Mouse (Mus musculus) liver, embryonic 11.5 days (tissue): ENCODE measurements at regions not wholly inside any gene's neighbourhood (a gene's known extent, or its start where the extent isn't known, plus 50 kb on each side); places are given as distances from the start of the nearest gene placed in this dataset.
A peak's percentile ranks its signal among the peaks of the same experiment; 100 is the strongest.

Source experiments
- ATAC-seq: fragments of 200-750 bp; cut with Nextera tagmentation; replicated peaks from 2 replicates; pipeline ENCODE4 v1.8.0; 2017; ENCODE audit warnings: moderate number of reproducible peaks, mild to moderate bottlenecking, moderate TSS enrichment, moderate library complexity; ENCODE audit not compliant: low FRiP score
- DNase-seq: peaks from one replicate; pipeline ENCODE4 v3.0.0-alpha.2; 2017; ENCODE audit warnings: low spot score
- H3K27ac ChIP-seq: fragments of 300-500 bp; sonication (generic); 2 replicates; pipeline ENCODE4 v1.5.1; 2014; ENCODE audit warnings: mild to moderate bottlenecking, low read depth, low read length, control low read depth
- H3K27me3 ChIP-seq: fragments of 300-500 bp; sonication (generic); replicated peaks from 2 replicates; pipeline ENCODE4 v1.6.1; 2014; ENCODE audit warnings: low read length, mixed read lengths; ENCODE audit not compliant: control insufficient read depth, insufficient read depth
- H3K36me3 ChIP-seq: fragments of 300-500 bp; sonication (generic); 2 replicates; pipeline ENCODE4 v1.6.1; 2014; ENCODE audit warnings: mild to moderate bottlenecking, low read length, moderate library complexity, mixed read lengths; ENCODE audit not compliant: control insufficient read depth, insufficient read depth
- H3K4me1 ChIP-seq: fragments of 300-500 bp; sonication (generic); replicated peaks from 2 replicates; pipeline ENCODE4 v1.6.1; 2014; ENCODE audit warnings: low read length, mixed read lengths; ENCODE audit not compliant: control insufficient read depth, insufficient read depth
- H3K4me2 ChIP-seq: fragments of 300-500 bp; sonication (generic); 2 replicates; pipeline ENCODE4 v1.6.1; 2014; ENCODE audit warnings: mild to moderate bottlenecking, control low read depth, moderate library complexity
- H3K4me3 ChIP-seq: fragments of 300-500 bp; sonication (generic); 2 replicates; pipeline ENCODE4 v1.5.1; 2014; ENCODE audit warnings: low read depth, low read length, control low read depth
- H3K9ac ChIP-seq: fragments of 300-500 bp; sonication (generic); 2 replicates; pipeline ENCODE4 v1.6.1; 2014; ENCODE audit warnings: low read depth, low read length, control low read depth
- H3K9me3 ChIP-seq: fragments of 300-500 bp; sonication (generic); 2 replicates; pipeline ENCODE4 v1.6.1; 2016; ENCODE audit warnings: low read length, inconsistent platforms, mixed read lengths; ENCODE audit not compliant: control insufficient read depth
- WGBS: fragments of 180-500 bp; shearing (Covaris S2); extraction: QIAGEN DNeasy Blood & Tissue Kit; methylation state at CpG from one replicate; pipeline ENCODE4 v1.1.7; 2014; 5-methylcytosine and 5-hydroxymethylcytosine counted together

GRCm38 (mm10) chr4:47724331-47725004 is 250.0 kb downstream of the Sec61b start:
- no peak overlapping the region for H3K27ac ChIP-seq
- no peaks in the 10 kb centered on the region; the same call in 1 of the 2 replicates for H3K4me1 ChIP-seq
- no peak for ATAC-seq
- H3K9ac ChIP-seq, result no peak overlapping the region
- H3K9me3 ChIP-seq, result no peaks in the 10 kb centered on the region
- no peaks in the 10 kb centered on the region for H3K27me3 ChIP-seq
- peak overlapping the region; percentile 1; the same call in 1 of the 2 replicates for H3K4me2 ChIP-seq
- DNase-seq, result no peak
- H3K4me3 ChIP-seq, result no peak overlapping the region
- H3K36me3 ChIP-seq, result no peaks in the 10 kb centered on the region
- WGBS, result 11% methylated on average over 8 of the region's 8 CpGs

GRCm38 (mm10) chr4:47725005-47725340 is 250.5 kb downstream of the Sec61b start:
- no peak for ATAC-seq
- Histone ChIP-seq H3K27ac (no peak overlapping the region), H3K36me3 (no peaks in the 10 kb centered on the region), H3K9me3 (no peaks in the 10 kb centered on the region), H3K4me1 (no peaks in the 10 kb centered on the region; the same call in 1 of the 2 replicates), H3K9ac (no peak overlapping the region), H3K27me3 (no peaks in the 10 kb centered on the region), H3K4me2 (peak overlapping the region; percentile 1; the same call in 1 of the 2 replicates), H3K4me3 (no peak overlapping the region)
- 28% methylated on average over 3 of the region's 3 CpGs for WGBS
- DNase-seq, result no peak

DNA sequence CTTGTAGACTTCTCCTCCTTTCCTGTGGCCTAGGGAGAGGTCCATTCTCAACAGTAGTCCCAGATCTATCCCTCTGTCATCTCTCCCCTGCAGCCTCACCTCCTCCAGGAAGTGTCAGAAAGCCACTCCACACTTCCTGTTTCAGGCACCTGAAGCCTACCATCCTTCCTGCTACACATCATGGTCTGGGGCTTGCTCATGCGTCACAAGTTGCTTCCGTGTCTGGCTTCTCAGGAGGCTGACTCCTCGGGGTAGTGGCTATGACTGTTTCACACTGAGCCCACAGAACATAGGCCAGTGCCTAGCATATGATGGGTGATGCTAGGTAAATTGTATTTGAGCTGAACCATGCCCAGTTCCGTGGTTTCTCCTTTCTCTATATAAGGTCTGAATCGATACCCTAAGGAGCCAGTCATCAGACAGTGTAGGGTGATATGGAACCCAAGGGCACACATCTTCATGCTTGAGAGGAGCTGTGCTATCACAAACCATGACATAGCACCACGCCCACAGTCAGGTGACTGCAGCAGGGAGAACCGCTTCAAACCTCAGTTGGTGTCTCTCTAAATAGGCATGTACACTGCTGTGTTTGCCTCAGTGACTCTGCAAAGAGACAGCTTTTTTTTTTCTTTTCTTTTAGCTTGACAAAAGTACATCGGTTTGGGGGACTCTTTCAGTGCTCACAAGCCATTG is 272.2 kb downstream of the Sec61b start:
- Histone ChIP-seq H3K36me3 (no peaks in the 10 kb centered on the region), H3K27me3 (no peaks in the 10 kb centered on the region), H3K4me2 (no peak overlapping the region), H3K4me1 (no peaks in the 10 kb centered on the region), H3K9me3 (no peaks in the 10 kb centered on the region), H3K9ac (no peak overlapping the region), H3K4me3 (no peak overlapping the region), H3K27ac (no peak overlapping the region)
- 77% methylated on average over 8 of the region's 8 CpGs for WGBS
- DNase-seq (no peak), ATAC-seq (no peak)

DNA sequence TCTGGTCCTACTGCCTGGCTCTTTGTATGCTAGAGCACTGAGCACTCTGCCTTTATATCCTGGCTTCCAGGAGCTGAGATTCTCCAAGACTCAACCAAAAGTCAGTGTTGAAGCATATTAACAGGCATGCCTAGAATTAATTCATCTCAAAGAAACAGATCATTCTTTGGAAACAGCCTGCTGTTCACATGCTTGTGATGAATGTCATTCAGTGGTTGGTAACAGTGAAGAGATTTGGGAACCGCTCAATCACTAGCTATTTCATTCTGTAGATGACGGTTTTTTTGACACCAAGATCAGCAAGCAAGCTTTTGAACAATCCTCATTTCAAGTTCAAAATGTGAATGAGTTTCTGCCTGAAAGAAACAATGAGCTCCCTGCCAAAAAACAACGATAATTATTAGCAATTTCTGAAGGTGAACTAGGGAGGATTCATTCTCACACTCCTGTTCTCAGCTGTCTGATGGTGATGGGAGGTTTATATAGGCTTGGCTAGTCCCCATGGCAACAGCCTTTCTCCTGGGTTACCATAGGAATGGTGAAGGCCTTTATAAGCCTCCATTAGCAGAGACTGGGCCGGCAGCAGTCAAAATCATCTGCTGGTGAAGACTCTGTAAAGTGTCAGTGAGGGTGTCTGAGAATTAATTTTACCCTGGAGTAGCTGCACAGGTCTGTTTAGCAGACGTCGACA is 272.6 kb upstream of the Nr4a3 start:
- H3K4me2 ChIP-seq, result no peak overlapping the region
- ATAC-seq, result no peak
- no peaks in the 10 kb centered on the region for H3K9me3 ChIP-seq
- H3K9ac ChIP-seq, result no peak overlapping the region
- no peak for DNase-seq
- no peaks in the 10 kb centered on the region for H3K36me3 ChIP-seq
- H3K4me1 ChIP-seq, result no peaks in the 10 kb centered on the region
- no peaks in the 10 kb centered on the region for H3K27me3 ChIP-seq
- WGBS, result 67% methylated on average over 6 of the region's 6 CpGs
- H3K27ac ChIP-seq, result no peak overlapping the region
- no peak overlapping the region for H3K4me3 ChIP-seq

GRCm38 (mm10) chr4:47774664-47775063 is 270.3 kb upstream of the Nr4a3 start:
- H3K4me3 ChIP-seq, result no peak overlapping the region
- no peak overlapping the region for H3K27ac ChIP-seq
- no peaks in the 10 kb centered on the region for H3K4me1 ChIP-seq
- H3K4me2 ChIP-seq, result no peak overlapping the region
- WGBS, result 81% methylated on average over 5 of the region's 5 CpGs
- DNase-seq (no peak), ATAC-seq (no peak)
- H3K27me3 ChIP-seq, result no peaks in the 10 kb centered on the region
- H3K9me3 ChIP-seq, result no peaks in the 10 kb centered on the region
- no peaks in the 10 kb centered on the region for H3K36me3 ChIP-seq
- no peak overlapping the region for H3K9ac ChIP-seq

DNA sequence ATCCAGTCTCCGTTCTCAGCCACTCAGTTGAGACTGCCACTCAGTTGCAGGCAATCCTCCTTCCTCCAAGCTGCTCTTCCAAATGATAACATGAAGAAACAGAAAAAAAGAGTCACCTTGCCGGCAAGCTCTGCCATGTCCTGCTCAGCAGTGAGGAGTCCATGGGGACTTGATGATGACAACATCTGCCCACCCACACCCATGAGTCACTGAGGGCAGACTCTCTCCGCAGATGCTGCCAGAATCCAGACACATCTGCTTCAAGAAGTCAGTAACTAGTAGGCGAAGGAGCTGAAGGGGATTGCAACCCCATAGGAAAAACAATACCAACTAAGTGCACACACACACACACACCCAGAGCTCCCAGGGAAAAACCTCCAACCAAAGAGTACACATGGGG is 263.9 kb upstream of the Nr4a3 start:
- DNase-seq, result no peak
- Histone ChIP-seq H3K27ac (no peak overlapping the region), H3K9me3 (no peaks in the 10 kb centered on the region), H3K4me3 (no peak overlapping the region), H3K9ac (no peak overlapping the region), H3K27me3 (no peaks in the 10 kb centered on the region), H3K4me2 (no peak overlapping the region), H3K4me1 (no peaks in the 10 kb centered on the region), H3K36me3 (no peaks in the 10 kb centered on the region)
- 79% methylated on average over 4 of the region's 4 CpGs for WGBS
- no peak for ATAC-seq

DNA sequence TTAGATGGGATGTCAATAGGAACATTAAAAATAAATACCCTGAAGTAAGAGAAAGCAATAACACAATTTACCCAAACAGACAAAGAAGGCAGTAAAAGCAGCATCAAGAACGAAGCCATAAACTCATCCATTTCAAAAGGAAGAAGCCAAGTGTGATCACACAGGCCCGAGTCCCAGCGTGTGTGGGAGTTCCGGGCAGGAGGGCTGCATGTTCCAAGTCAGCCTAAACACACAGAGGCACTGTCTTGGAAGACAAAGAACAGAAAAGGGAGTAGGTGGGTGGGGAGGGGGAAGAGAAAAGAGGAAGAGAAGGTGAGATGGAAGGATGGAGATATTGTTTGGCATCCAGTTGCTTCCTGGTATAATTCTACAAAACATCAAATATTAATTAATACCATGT is 248.0 kb upstream of the Nr4a3 start:
- DNase-seq, result no peak
- 80% methylated on average over 4 of the region's 4 CpGs for WGBS
- Histone ChIP-seq H3K27ac (no peak overlapping the region), H3K9me3 (no peaks in the 10 kb centered on the region), H3K4me3 (no peak overlapping the region), H3K4me2 (no peak overlapping the region), H3K27me3 (no peaks in the 10 kb centered on the region), H3K36me3 (no peaks in the 10 kb centered on the region), H3K9ac (no peak overlapping the region), H3K4me1 (no peaks in the 10 kb centered on the region)
- no peak for ATAC-seq

- WGBS, result 85% methylated on average over 5 of the region's 5 CpGs
- Histone ChIP-seq H3K36me3 (no peaks in the 10 kb centered on the region), H3K9me3 (no peaks in the 10 kb centered on the region), H3K4me3 (no peak overlapping the region), H3K4me1 (no peaks in the 10 kb centered on the region), H3K9ac (no peak overlapping the region), H3K4me2 (no peak overlapping the region), H3K27ac (no peak overlapping the region), H3K27me3 (no peaks in the 10 kb centered on the region)
- no peak for ATAC-seq
- DNase-seq, result no peak
Measured at GRCm38 (mm10) chr4:47799165-47799564, 245.8 kb upstream of the Nr4a3 start.
